Mouse (Mus musculus): ENCODE data around the gene Gm47969. TPM values are rescaled to one million over a fixed set of nuclear protein-coding genes. Genes with fewer than 3 reads are reported as not detected.

Gene Gm47969
- polyA plus RNA-seq (2015; fragmentation: Nextera tagmentation; extraction: Ambion mirVana) = not detected in 2 replicates

DNA sequence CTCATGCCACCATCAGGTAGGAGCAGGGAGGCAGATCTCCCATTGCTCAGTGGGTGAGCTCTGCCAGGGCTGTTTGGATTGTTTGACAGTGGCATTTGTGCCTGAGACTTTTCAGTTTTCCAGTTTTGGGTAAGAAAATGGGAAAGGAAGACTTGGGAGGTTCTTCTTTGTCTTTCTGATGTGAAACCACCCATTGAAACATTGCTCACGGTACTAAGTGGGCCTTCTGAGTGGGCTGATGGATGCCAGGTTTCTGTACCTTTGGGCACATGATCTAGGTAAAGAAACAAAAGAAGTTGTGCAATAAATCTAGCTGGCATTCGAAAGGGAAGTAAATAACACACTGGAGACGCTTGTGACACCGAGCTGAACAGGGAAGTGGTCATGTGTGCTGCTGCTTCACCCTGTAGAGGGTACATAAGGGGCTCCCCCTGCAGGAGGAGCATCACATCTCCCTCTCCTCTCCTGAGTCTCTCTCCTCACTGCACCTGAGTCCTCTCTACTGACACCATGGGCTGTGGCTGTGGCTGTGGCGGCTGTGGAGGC lies at the start of gene Gm47969:
Gm47969 (plus strand) TSS at position 51 of the 546 bp plus-strand sequence.

DNA sequence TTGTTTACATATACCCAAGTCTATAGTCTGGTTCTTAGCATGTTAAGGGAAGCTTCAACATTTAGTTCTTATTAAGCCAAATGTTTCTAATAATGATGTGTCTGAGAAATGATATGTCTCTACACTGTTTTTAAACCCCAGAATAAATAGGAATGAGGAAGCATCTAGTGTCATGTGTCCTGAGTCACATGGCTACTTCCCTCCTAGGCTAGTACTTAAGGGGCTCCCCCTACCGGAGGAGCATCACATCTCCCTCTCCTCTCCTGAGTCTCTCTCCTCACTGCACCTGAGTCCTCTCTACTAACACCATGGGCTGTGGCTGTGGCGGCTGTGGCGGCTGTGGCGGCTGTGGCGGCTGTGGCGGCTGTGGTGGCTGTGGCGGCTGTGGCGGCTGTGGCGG lies 44.4 kb upstream of the Gm47969 start, which contains the start of gene Gm47959:
Gm47959 (plus strand) TSS at position 243 of the 400 bp plus-strand sequence.

DNA sequence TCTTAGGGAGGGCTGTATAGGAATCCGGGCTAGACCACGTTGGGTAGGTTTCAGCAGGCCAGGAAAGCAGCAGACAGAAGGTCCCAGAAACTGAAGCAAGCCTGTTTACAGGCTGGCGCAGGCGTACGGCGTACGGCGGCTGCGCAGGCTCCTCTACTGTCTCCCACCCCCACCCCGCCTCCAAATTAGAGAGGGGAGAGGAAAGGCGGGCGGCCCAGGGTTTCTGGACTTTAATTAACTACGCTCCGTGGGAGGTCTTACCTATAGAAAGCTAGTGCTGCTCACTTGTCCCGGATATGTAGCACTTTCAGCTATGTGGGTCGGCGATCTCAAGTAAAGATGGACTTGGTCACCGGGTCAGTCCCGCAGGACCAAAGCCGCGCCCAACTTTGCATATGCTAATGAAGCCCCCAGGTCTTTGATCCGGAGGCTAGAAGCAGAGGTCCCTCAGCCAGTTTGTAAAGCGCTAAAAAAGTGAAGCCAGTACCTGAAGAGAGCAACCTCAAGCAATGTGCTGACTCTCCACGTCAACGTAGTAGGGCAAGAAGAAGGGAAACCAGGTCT lies 6.5 kb upstream of the Gm47969 start, which contains the start of gene Slc19a3:
Slc19a3 (minus strand) TSS at position 340 of the 564 bp plus-strand sequence.

DNA sequence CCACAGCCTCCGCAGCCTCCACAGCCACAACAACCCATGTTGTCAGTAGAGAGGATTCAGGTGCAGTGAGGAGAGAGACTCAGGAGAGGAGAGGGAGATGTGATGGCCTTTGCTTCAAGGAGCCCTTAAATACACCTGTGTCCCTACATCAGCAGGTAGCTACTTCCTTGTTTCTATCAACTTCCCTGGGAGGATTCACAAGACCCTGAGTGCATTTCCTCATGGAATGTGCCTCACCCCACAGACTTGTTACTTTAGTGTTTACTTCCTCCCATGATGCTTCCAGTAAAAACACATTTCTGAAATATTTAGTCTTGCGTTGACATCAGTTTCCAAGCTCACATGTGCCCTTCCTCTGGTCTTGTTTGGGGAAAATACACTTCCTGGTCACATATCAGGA lies 2.4 kb upstream of the Gm47969 start, which contains the start of gene Krtap28-10:
Krtap28-10 (minus strand) TSS at position 101 of the 400 bp plus-strand sequence.

DNA sequence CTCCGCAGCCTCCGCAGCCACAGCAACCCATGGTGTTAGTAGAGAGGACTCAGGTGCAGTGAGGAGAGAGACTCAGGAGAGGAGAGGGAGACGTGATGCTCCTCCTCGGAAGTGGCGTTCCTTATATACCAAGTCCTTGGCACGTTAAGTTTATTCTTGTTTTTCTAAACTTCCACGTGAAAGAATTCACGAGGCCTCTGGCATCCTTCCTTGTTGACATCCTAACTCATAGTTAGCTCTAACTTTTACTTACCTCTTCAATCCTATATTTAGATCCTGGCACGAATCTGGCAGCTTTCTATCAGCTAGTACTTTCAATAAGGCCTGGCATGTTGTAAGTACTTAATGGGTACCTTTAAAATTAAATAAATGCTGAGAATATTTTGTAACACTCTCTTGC lies 14.5 kb downstream of the Gm47969 start, which contains the start of gene A030005K14Rik:
A030005K14Rik (minus strand) TSS at position 101 of the 400 bp plus-strand sequence.

DNA sequence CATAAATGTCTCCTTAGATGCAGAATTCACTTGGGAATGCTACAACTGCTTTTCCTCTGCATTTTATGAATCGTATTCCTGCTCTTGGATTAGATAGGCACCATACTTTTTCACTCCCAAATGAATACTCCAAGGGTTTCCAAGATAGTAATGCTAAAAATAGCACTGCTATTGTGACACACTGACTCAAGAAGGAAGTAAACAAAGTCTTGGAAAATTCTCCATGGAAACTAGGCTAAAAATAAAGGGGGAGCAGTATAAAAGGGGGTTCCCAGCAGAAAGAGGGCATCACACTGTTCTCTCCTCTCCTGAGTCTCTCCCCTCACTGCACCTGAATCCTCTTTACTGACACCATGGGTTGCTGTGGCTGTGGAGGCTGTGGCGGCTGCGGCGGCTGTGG lies 15.9 kb downstream of the Gm47969 start, which contains the start of gene Krtap28-13:
Krtap28-13 (plus strand) TSS at position 288 of the 400 bp plus-strand sequence.

Other genes with a start within 250 kb of the Gm47969 start
- gene Agfg1, start 205.4 kb upstream of the Gm47969 start, polyA plus RNA-seq (2015; fragmentation: Nextera tagmentation; extraction: Ambion mirVana) = 22.7 and 23.4 TPM in 2 replicates
- gene A030005L19Rik, start 131.6 kb upstream of the Gm47969 start, polyA plus RNA-seq (2015; fragmentation: Nextera tagmentation; extraction: Ambion mirVana) = not detected in 2 replicates
- gene A030014E15Rik, start 120.0 kb upstream of the Gm47969 start, polyA plus RNA-seq (2015; fragmentation: Nextera tagmentation; extraction: Ambion mirVana) = not detected in 2 replicates
- gene Gm6217, start 113.5 kb upstream of the Gm47969 start, polyA plus RNA-seq (2015; fragmentation: Nextera tagmentation; extraction: Ambion mirVana) = not detected in 2 replicates
- gene A030003K21Rik, start 101.5 kb upstream of the Gm47969 start, polyA plus RNA-seq (2015; fragmentation: Nextera tagmentation; extraction: Ambion mirVana) = not detected in 2 replicates
- not detected in 2 replicates for gene Gm7544, start 88.9 kb upstream of the Gm47969 start, polyA plus RNA-seq (2015; fragmentation: Nextera tagmentation; extraction: Ambion mirVana)
- gene Gm47955, start 84.6 kb upstream of the Gm47969 start, polyA plus RNA-seq (2015; fragmentation: Nextera tagmentation; extraction: Ambion mirVana) = not detected in 2 replicates
- not detected in 2 replicates for gene Gm47959, start 44.4 kb upstream of the Gm47969 start, polyA plus RNA-seq (2015; fragmentation: Nextera tagmentation; extraction: Ambion mirVana)
- 1.3 TPM in 2 replicates for gene Slc19a3, start 6.5 kb upstream of the Gm47969 start, polyA plus RNA-seq (2015; fragmentation: Nextera tagmentation; extraction: Ambion mirVana)
- gene Krtap28-10, start 2.5 kb upstream of the Gm47969 start, polyA plus RNA-seq (2015; fragmentation: Nextera tagmentation; extraction: Ambion mirVana) = not detected in 2 replicates
- not detected in 2 replicates for gene A030005K14Rik, start 14.4 kb downstream of the Gm47969 start, polyA plus RNA-seq (2015; fragmentation: Nextera tagmentation; extraction: Ambion mirVana)
- not detected in 2 replicates for gene Krtap28-13, start 16.0 kb downstream of the Gm47969 start, polyA plus RNA-seq (2015; fragmentation: Nextera tagmentation; extraction: Ambion mirVana)
- not detected in 2 replicates for gene Ccl20, start 71.8 kb downstream of the Gm47969 start, polyA plus RNA-seq (2015; fragmentation: Nextera tagmentation; extraction: Ambion mirVana)
- 1.6 and 1.7 TPM in 2 replicates for gene Daw1, start 114.8 kb downstream of the Gm47969 start, polyA plus RNA-seq (2015; fragmentation: Nextera tagmentation; extraction: Ambion mirVana)